Mouse (Mus musculus) kidney, adult 2 months (tissue): Measurements from ENCODE around the gene Aox4. TPM values are rescaled to one million over a fixed set of nuclear protein-coding genes. Genes with fewer than 3 reads are reported as not detected.

ENCODE experiments used
- DNase-seq: peaks from one replicate; pipeline ENCODE4 v3.0.0; 2021
- H3K27ac ChIP-seq: fragments of 200-500 bp; 2 replicates; pipeline ENCODE4 v1.5.1; 2012; ENCODE audit warnings: low read depth, low read length, control low read depth, inconsistent platforms; ENCODE audit not compliant: insufficient read depth
- H3K27me3 ChIP-seq: fragments of 200-500 bp; replicated peaks from 2 replicates; pipeline ENCODE4 v1.6.1; 2012; ENCODE audit warnings: mild to moderate bottlenecking, moderate library complexity, low read length, inconsistent platforms; ENCODE audit not compliant: control insufficient read depth, insufficient read depth
- H3K36me3 ChIP-seq: fragments of 200-500 bp; 2 replicates; pipeline ENCODE4 v1.6.1; 2012; ENCODE audit warnings: mild to moderate bottlenecking, moderate library complexity, low read length, inconsistent platforms; ENCODE audit not compliant: control insufficient read depth, insufficient read depth
- H3K4me1 ChIP-seq: fragments of 200-500 bp; 2 replicates; pipeline ENCODE4 v1.6.1; 2011; ENCODE audit warnings: low read length; ENCODE audit not compliant: control insufficient read depth, insufficient read depth
- H3K4me3 ChIP-seq: fragments of 200-500 bp; 2 replicates; pipeline ENCODE4 v1.5.1; 2011; ENCODE audit warnings: mild to moderate bottlenecking, low read depth, low read length, control low read depth; ENCODE audit not compliant: insufficient read depth
- CTCF ChIP-seq: fragments of 200-500 bp; conservative IDR thresholded peaks from 2 replicates; pipeline ENCODE4 v1.5.1; 2011; ENCODE audit warnings: low read depth, mild to moderate bottlenecking, control low read depth, low read length, moderate library complexity, mixed read lengths; ENCODE audit not compliant: insufficient read depth, insufficient read length
- POLR2A ChIP-seq: fragments of 200-500 bp; IDR thresholded peaks from one replicate; pipeline ENCODE4 v1.6.1; 2011; ENCODE audit warnings: low read depth, low read length, control low read depth
- WGBS: fragments of 180-500 bp; shearing (Covaris S2); methylation state at CpG from one replicate; pipeline ENCODE4 v1.1.7; 2018; 5-methylcytosine and 5-hydroxymethylcytosine counted together
- polyA plus RNA-seq: library from polyadenylated mRNA; depleted of rRNA; stranded (reverse); fragments of >200 nt; gene quantifications from 2 replicates; pipeline ENCODE4 v1.2.3, GENCODE M21; 2012

The Aox4 gene
- polyA plus RNA-seq, 1 experiment = 0.14 TPM

GRCm38 (mm10) chr1:58268231-58268630 is 58.0 kb downstream of the Aox4 start:
- DNase-seq = no peak
- Histone ChIP-seq H3K4me3 (no peak overlapping the region), H3K27ac (no peak overlapping the region), H3K4me1 (no peaks in the 10 kb centered on the region), H3K27me3 (no peaks in the 10 kb centered on the region), H3K36me3 (no peaks in the 10 kb centered on the region)
- 84% methylated on average over 2 of the region's 2 CpGs for WGBS
- TF ChIP-seq POLR2A (no peak), CTCF (no peak)

GRCm38 (mm10) chr1:58270807-58271569 is 60.8 kb downstream of the Aox4 start:
- WGBS = 51% methylated on average over 6 of the region's 6 CpGs

GRCm38 (mm10) chr1:58275879-58276278 is 65.7 kb downstream of the Aox4 start:
- no peak for DNase-seq
- no peak overlapping the region for H3K4me3 ChIP-seq
- H3K4me1 ChIP-seq = no peaks in the 10 kb centered on the region
- WGBS = 29% methylated on average over 9 of the region's 9 CpGs
- no peaks in the 10 kb centered on the region for H3K36me3 ChIP-seq
- H3K27ac ChIP-seq = no peak overlapping the region
- H3K27me3 ChIP-seq = no peaks in the 10 kb centered on the region
- no peak for TF ChIP-seq CTCF
- TF ChIP-seq POLR2A = no peak

More at GRCm38 (mm10) chr1:58270807-58271569, 60.8 kb downstream of the Aox4 start:
- Histone ChIP-seq H3K27me3 (no peaks in the 10 kb centered on the region), H3K36me3 (no peaks in the 10 kb centered on the region), H3K4me3 (no peak overlapping the region), H3K27ac (no peak overlapping the region), H3K4me1 (no peaks in the 10 kb centered on the region)
- peak; percentile 41 for DNase-seq
- TF ChIP-seq POLR2A (no peak), CTCF (no peak)

GRCm38 (mm10) chr1:58278026-58278425 is 67.8 kb downstream of the Aox4 start, which contains the start of gene Aox2:
TSS of gene Aox2 (plus strand) at chr1:58278326.
- Histone ChIP-seq H3K4me3 (no peak within 1 kb of the TSS), H3K27me3 (no peaks in the 10 kb centered on the region), H3K27ac (no peak within 1 kb of the TSS), H3K36me3 (no peaks in the 10 kb centered on the region), H3K4me1 (no peaks in the 10 kb centered on the region)
- 52% methylated on average over 5 of the region's 5 CpGs for WGBS
- TF ChIP-seq POLR2A (no peak), CTCF (no peak)
- no peak for DNase-seq

GRCm38 (mm10) chr1:58278513-58278912 is 68.3 kb downstream of the Aox4 start:
- H3K4me3 ChIP-seq = no peak overlapping the region
- TF ChIP-seq POLR2A (no peak), CTCF (no peak)
- WGBS = 56% methylated on average over 7 of the region's 7 CpGs

GRCm38 (mm10) chr1:58280381-58280780 is 70.2 kb downstream of the Aox4 start:
- Histone ChIP-seq H3K27ac (no peak overlapping the region), H3K36me3 (no peaks in the 10 kb centered on the region), H3K4me1 (no peaks in the 10 kb centered on the region), H3K4me3 (no peak overlapping the region), H3K27me3 (no peaks in the 10 kb centered on the region)
- 78% methylated on average over 4 of the region's 4 CpGs for WGBS
- no peak for TF ChIP-seq POLR2A
- no peak for TF ChIP-seq CTCF
- DNase-seq = no peak

More at GRCm38 (mm10) chr1:58278513-58278912, 68.3 kb downstream of the Aox4 start:
- Histone ChIP-seq H3K27ac (no peak overlapping the region), H3K4me1 (no peaks in the 10 kb centered on the region), H3K27me3 (no peaks in the 10 kb centered on the region), H3K36me3 (no peaks in the 10 kb centered on the region)
- no peak for DNase-seq

- DNase-seq = no peak
- WGBS = 67% methylated on average over 13 of the region's 13 CpGs
- no peaks in the 10 kb centered on the region for H3K36me3 ChIP-seq
- TF ChIP-seq POLR2A = no peak
- TF ChIP-seq CTCF = no peak
- H3K27ac ChIP-seq = no peak overlapping the region
- no peak overlapping the region for H3K4me3 ChIP-seq
- no peaks in the 10 kb centered on the region for H3K27me3 ChIP-seq
- no peaks in the 10 kb centered on the region for H3K4me1 ChIP-seq
Observed at GRCm38 (mm10) chr1:58280939-58281624, 70.9 kb downstream of the Aox4 start.
